Mouse (Mus musculus): ENCODE results near the gene Npas3.

Gene Npas3

DNA sequence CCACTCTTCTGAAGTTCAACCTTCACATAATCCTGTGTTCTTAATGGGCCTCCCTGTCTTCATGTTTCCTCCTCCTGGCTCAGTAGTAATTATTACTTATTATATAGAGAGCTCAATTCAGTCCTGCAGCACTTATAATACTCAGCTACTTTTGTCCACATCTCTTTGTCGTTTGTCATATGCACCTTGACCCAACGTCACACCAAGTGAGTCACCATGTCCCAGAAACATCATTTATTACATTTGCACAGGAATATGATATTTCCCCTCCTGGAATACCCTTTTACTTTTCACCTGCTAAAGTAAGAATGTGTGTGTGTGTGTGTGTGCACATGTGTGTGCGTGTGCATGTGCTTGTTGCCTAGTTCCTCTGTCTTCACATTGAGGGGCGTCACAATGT is 161.2 kb downstream of the Npas3 start:
- DNase-seq (ENCODE audit: low read depth, low spot score), result no peak

DNA sequence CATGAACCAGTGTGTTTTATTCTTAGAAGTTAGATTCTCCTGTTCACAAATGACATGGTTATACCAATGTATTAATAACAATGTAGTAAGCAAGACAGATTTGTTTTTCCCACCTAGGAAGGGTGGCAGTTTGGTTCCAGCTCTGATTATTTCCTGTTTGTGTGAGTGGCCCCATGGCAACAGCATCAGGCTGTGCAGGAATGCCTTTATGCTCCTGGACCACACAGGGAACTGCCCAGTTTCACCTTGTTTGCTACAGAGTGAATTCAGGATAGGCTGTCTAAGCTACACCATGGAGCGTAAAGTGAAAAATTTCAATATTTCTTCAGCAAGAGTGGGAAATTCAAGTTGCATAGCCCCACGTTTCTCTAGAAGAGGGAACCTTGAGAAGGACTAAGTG is 162.2 kb downstream of the Npas3 start:
- no peak for DNase-seq (ENCODE audit: low read depth, low spot score)

- DNase-seq (ENCODE audit: low read depth, low spot score), result no peak
Observed at GRCm38 (mm10) chr12:53416096-53416495, 167.6 kb downstream of the Npas3 start.

GRCm38 (mm10) chr12:53421701-53422100 is 173.2 kb downstream of the Npas3 start:
- no peak for DNase-seq (ENCODE audit: low read depth, low spot score)

- DNase-seq (ENCODE audit: low read depth, low spot score), result no peak
Observed at GRCm38 (mm10) chr12:53423631-53424030, 175.2 kb downstream of the Npas3 start.

DNA sequence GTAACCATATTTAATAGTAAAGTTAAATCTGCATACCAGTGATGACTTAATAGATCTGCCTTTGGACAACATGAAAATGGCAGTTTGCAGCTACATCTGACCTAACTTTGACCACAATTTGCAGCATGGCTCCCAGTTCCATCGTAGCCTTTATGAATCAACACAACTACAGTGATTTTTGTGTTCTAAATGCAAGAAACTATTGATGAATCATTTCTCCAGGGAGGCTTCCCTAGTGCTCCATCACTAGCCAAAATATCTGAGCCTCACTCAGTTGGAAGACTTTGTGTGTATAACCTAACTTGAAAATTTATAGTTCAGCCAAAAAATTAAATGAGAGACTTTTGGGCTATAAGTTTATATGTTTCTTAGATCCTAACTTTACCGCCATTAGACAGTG is 177.5 kb downstream of the Npas3 start:
- DNase-seq (ENCODE audit: low read depth, low spot score), result no peak

GRCm38 (mm10) chr12:53427153-53427552 is 178.7 kb downstream of the Npas3 start:
- DNase-seq (ENCODE audit: low read depth, low spot score), result peak; percentile 4

DNA sequence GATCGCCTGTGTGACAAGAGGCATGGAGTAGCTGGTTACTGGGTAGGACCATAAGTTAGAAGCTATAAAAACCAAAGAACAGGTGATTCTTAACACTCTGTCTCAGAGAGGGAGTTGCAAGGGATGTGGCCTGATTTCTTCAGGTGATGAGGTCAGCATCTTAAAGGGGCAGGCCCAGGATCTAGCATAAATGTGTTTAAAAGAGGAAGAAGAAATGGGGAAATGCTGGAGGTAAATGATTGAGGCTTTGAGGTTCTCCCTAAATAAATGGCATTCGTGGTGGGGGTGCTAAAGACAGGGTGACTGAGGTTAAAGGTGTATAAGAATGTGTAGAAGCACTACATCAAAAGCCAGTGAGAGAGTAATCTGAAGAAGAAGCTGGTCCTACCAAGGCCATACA is 193.6 kb downstream of the Npas3 start:
- no peak for DNase-seq (ENCODE audit: low read depth, low spot score)

DNA sequence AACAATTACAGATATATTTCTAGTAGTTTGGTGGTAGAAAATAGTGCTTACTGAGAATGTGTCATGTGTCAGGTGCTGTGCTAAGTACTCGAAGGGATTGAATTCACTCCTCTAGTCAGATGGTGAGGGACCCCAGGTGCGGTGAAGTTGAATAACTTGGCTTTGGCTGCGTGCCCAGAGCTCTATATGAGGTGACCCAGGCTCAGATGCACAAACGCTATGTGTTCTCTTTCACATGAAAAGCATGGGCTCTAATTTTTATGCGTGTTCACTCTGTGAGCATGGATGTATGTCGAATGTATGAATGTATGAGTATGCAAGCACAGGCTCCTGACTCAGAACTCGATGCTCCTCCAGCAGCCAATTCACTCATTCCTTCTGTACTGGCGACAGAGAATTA is 199.0 kb downstream of the Npas3 start:
- DNase-seq (ENCODE audit: low read depth, low spot score), result no peak

GRCm38 (mm10) chr12:53448040-53448439 is 199.6 kb downstream of the Npas3 start:
- DNase-seq (ENCODE audit: low read depth, low spot score), result no peak

GRCm38 (mm10) chr12:53467549-53467948 is 219.1 kb downstream of the Npas3 start:
- no peak for DNase-seq (ENCODE audit: low read depth, low spot score)

DNA sequence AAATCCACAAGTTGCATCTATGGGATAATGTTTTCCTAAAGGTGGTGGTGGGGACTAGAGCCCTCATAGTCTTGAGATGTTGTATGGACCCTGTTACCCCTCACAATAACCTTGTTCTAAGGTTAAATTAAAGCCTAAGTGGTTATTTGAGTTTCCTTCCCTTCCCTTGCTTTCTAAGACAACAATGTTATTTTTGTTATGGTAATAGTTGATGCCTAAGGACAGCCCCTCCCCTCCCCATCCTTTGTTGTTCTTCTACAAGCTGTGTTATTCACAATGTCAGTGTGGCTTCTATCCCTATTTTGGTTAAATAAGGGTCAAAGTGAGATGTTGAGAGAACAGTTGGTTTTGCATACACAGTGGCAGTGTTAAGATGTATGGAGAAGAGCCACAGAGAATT is 226.0 kb downstream of the Npas3 start:
- DNase-seq (ENCODE audit: low read depth, low spot score), result no peak

DNA sequence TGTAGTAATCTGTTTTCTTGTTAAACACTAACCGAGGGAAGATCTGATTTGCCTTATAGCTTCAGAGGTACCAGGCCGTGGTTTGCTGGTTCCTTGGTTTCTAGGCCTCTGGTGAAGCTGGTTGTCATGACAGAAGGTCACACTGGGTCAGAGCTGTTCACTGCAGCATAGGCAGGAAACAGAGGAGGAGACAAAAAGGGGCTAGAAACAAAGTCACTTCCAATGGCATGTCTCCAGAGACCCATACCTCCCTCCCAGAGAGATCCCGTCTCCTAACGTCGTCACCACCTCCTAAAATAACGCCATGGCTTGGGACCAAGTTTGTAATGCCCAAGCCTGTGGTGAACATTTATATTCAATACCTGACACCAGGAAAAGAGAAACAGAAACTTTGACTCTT is 236.4 kb downstream of the Npas3 start:
- no peak for DNase-seq (ENCODE audit: low read depth, low spot score)

GRCm38 (mm10) chr12:53496386-53496785 is 247.9 kb downstream of the Npas3 start:
- DNase-seq (ENCODE audit: low read depth, low spot score), result no peak

DNA sequence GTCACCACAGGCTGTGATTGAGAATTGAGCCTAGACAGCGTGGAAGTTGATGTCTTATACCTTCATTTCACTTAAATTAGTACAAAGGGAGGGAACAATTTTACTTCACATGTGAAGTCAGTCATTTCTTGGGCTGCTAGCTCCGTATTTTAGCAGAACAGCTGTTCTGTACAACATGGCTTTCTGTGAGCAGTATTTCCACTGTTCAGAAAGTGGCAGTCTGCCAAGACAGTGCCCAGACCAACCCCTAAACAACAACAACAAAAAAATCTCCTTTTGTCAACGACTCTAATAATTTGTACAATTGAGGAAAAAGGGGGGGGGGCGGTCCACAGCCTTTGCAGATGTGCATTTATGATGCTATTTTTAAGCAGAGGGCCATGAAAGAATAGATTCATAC is 266.4 kb downstream of the Npas3 start:
- no peak for DNase-seq (ENCODE audit: low read depth, low spot score)

GRCm38 (mm10) chr12:53519556-53519955 is 271.1 kb downstream of the Npas3 start:
- DNase-seq (ENCODE audit: low read depth, low spot score), result no peak

DNA sequence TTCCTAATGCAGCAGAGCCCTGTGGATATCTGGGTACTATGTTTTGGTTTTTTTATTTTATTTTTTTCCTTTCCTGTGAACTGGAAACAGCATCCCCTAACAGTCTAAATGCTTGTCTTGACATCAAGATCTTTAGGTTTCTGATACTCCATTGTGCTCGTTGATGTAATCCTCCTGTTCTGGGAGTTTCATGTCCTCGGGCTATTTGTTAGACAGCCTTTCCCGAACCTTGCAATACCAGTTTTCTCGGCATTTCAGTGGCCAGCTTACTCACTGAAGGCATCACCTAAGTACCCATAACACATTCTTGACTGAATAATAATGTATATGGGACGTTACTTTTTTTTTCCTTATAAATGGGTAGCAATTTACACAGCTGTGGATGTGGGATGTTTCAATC is 274.2 kb downstream of the Npas3 start:
- DNase-seq (ENCODE audit: low read depth, low spot score), result no peak

- no peak for DNase-seq (ENCODE audit: low read depth, low spot score)
Observed at GRCm38 (mm10) chr12:53527046-53527445, 278.6 kb downstream of the Npas3 start.

DNA sequence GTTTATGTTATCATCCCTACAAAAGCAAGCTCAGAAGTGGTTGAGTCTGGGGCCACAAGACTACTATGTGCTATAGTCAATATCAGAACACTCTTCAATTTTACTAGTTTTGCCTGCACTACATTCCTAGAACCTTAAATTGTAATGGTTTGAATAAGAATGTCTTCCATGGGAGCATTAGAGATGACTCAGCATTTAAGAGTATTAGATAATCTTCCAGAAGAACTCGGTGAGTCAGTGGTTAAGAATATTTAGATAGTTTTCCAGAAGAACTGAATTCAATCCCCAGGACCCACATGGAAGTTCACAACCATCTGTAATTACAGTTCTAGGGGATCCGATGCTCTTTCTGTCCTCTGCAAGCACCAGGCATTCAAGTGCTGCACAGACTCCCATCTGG is 280.9 kb downstream of the Npas3 start:
- DNase-seq (ENCODE audit: low read depth, low spot score), result no peak

DNA sequence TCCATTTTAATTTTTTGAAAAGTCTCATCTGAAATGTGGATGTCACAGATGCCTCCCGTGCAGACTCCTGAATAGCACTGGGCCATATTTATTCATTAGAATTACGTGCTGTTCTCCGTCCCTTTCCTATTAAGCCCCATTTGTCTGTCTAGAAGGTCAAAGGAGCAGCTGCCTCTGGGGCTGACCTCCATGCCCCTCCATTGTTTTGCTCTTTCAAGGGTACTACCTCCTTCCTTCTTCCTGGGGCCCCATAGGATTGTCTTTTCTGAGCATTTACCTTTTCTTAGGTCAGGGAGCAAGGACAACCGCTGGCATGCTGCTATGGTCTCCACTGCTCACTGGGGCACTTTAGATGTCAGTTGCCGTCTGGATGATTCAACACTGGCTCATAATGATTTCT is 288.3 kb downstream of the Npas3 start:
- DNase-seq (ENCODE audit: low read depth, low spot score), result no peak

- no peak for DNase-seq (ENCODE audit: low read depth, low spot score)
Observed at GRCm38 (mm10) chr12:53556359-53556758, 307.9 kb downstream of the Npas3 start.

- DNase-seq (ENCODE audit: low read depth, low spot score), result no peak
Observed at GRCm38 (mm10) chr12:53558259-53558658, 309.8 kb downstream of the Npas3 start.

- DNase-seq (ENCODE audit: low read depth, low spot score), result no peak
Observed at GRCm38 (mm10) chr12:53566712-53567387, 318.4 kb downstream of the Npas3 start.

DNA sequence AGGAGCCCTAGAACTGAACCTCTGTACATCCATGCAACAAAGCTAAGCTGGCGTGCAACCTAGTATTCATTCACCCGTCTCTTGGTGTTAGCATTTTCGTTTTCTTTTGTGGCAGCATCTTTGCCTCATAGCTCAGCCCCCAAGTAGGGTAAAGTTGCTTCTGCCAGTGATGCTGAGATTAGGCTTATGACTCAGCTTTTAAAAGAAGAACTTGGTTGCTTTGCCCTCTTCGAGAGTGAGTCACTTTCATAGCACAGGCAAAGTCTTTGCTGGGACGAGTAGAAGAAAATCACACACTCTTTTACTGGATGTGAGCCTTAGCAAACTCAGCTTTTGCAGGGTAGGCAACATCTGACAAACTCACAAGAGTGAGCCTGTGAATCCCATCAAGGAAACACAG is 332.7 kb downstream of the Npas3 start:
- DNase-seq (ENCODE audit: low read depth, low spot score), result no peak
